Mouse (Mus musculus): ENCODE measurements around the gene Vps37b.

The Vps37b gene

DNA sequence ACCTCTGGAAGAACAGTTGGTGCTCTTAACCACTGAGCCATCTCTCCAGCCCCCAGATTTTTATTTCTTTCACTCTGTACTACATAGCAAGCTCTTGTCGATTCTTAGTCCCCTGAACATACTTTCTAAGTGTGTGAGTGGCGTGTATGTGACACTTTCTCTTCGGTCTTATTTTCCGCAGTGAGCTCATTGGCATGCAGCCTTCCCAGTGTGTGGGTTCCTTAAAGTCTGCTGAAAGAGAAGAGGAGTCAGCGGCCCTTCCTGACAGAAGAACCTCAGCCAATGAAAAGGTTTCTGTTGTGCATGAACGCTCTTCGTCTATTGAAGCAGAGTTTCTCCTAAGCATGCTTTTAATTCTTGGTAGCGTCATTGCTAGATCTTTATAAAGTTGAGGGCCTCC is 74.9 kb downstream of the Vps37b start:
- ATAC-seq (ENCODE audit: insufficient number of reproducible peaks, low FRiP score, low TSS enrichment), result no peak

Data from cerebellum, adult (tissue).